Mouse (Mus musculus): ENCODE measurements around the gene Scn3a.
"Not testable (repeated sequence)": the region's sequence is repeated elsewhere in the genome, so short reads cannot be mapped to it uniquely, and the experiment has no call there.

Scn3a gene

GRCm38 (mm10) chr2:65490450-65490849, 77.0 kb downstream of the Scn3a start:
- DNase-seq (ENCODE audit: low spot score in 2 of 2) = no peak

- no peak for DNase-seq (ENCODE audit: low spot score in 2 of 2)
Measured at GRCm38 (mm10) chr2:65483434-65483833, 84.0 kb downstream of the Scn3a start.

GRCm38 (mm10) chr2:65481007-65481672, 86.3 kb downstream of the Scn3a start:
- no peak for DNase-seq (ENCODE audit: low spot score in 2 of 2)

DNA sequence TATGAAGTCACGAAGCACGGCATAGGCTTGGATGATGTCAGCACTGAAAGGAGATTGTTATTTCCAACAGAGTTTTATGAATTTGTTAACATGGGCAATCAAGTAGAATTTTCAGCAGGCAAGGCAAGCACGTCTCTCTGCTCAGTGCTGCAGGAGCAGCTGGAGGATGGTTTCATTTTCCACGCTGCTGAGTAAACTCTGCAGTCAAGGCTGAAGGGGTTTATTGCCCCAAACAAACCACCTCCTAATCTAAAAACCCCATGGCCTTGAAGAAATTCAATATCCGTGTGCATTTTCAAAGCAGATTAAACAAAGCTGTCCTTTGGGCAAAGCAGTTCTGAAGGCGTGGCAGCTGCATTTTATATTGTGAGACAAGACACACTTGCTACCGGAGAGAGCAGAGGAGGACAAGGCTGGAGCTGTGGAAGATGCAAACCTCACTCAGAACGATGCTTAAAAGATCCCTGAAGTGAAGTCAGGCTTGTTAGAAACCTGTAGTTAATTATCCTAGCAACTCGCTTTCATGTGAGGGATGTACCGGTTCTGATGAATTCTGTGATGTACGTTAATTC, 96.0 kb downstream of the Scn3a start:
- DNase-seq (ENCODE audit: low spot score in 2 of 2) = no peak

GRCm38 (mm10) chr2:65465694-65466093, 101.7 kb downstream of the Scn3a start:
- no peak for DNase-seq (ENCODE audit: low spot score in 2 of 2)

- no peak for DNase-seq (ENCODE audit: low spot score in 2 of 2)
Measured at GRCm38 (mm10) chr2:65453763-65454162, 113.7 kb downstream of the Scn3a start.

- not testable (repeated sequence) for DNase-seq (ENCODE audit: low spot score in 2 of 2)
Measured at GRCm38 (mm10) chr2:65451401-65452078, 115.9 kb downstream of the Scn3a start.

- DNase-seq (ENCODE audit: low spot score in 2 of 2) = no peak
Measured at GRCm38 (mm10) chr2:65450449-65451360, 116.7 kb downstream of the Scn3a start.

DNA sequence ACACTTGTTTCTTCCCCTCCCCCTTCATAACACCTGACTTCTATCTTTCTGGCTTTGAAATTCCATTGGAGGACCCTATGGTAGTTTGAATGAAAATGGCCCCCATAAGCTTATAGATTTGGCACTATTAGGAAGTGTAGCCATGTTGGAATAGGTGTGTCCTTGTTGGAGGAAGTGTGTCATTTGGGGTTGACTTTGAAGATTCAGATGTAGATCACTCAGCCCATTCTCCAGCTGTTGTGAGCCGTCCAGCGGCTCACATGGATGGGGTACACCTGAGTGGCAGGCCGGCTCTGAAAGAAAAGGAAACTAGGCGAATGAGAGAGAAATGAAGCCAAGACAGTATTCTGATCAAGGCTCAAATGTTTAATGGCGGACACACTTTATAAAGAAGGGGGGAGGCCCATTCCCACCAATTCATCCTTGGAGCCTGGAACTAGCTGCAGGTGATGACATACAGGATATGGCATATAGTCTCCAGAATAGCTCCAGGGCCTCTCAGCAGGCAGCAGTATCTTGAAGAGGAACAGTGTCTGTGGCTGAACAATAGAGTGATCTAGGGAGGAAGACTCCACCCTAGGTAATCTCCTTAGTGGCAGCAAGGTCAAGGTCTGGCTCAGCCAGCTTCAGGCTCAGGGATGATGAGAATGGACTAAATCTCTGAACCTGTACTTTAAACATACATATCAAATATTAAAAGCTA, 118.2 kb downstream of the Scn3a start:
- no peak for DNase-seq (ENCODE audit: low spot score in 2 of 2)

DNA sequence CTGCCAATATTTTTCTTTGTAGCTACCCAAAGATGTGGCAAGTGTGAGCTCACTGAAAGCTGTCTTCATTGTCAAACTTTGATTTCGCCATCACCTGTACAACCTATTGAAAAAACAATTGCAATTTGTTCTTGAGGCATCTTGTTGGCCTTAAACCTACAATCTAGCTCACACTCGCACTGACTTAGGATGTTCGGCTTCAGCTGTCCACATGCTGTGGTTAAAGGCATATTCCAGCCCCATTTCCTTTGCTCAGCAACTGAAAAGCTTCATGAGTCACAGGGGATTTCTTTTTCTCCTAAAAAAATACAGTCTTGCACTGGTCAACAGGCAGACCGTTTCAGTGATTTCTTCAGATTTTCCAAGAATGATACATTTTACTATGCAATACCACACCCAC, 124.3 kb downstream of the Scn3a start:
- DNase-seq (ENCODE audit: low spot score in 2 of 2) = no peak

GRCm38 (mm10) chr2:65441566-65441965, 125.9 kb downstream of the Scn3a start:
- no peak for DNase-seq (ENCODE audit: low spot score in 2 of 2)

GRCm38 (mm10) chr2:65441110-65441509, 126.3 kb downstream of the Scn3a start:
- no peak for DNase-seq (ENCODE audit: low spot score in 2 of 2)

DNA sequence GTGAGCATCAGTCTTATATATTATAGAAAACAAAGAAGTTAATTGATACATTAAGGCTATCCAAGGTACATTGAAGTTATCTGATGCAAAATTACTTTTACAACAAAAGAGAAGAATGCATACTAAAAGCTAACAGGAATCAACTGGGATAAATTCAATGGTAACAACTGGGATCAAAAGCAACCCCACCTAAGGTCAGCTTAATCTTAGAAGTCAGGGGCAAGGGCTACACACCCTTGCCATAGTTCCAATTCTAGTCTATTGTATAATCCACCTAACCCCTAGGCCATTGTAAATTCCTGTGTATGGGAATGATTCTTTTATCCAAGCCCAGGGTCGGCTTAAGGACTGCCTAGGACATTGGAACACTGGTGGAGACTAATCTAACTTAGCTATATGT, 130.5 kb downstream of the Scn3a start:
- DNase-seq (ENCODE audit: low spot score in 2 of 2) = no peak

DNA sequence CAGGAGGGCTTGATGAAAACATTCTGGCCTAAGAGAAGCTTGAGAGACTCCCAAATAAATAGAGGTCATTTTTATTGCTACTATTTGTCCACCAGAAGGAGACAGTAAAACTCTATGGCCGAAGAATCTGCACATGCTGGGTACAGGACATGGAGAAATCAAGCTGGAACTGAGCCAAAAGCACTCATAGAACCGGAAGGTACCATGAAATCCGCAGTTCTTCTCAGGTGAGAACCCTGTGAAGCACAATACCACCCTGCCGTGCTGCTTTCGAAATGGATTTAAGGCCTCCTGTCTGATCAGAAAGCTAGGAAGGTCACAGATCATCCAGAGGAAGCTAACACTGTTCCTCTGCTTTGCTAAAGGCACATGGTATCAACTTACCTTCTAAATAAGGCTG, 143.9 kb downstream of the Scn3a start:
- no peak for DNase-seq (ENCODE audit: low spot score in 2 of 2)

DNA sequence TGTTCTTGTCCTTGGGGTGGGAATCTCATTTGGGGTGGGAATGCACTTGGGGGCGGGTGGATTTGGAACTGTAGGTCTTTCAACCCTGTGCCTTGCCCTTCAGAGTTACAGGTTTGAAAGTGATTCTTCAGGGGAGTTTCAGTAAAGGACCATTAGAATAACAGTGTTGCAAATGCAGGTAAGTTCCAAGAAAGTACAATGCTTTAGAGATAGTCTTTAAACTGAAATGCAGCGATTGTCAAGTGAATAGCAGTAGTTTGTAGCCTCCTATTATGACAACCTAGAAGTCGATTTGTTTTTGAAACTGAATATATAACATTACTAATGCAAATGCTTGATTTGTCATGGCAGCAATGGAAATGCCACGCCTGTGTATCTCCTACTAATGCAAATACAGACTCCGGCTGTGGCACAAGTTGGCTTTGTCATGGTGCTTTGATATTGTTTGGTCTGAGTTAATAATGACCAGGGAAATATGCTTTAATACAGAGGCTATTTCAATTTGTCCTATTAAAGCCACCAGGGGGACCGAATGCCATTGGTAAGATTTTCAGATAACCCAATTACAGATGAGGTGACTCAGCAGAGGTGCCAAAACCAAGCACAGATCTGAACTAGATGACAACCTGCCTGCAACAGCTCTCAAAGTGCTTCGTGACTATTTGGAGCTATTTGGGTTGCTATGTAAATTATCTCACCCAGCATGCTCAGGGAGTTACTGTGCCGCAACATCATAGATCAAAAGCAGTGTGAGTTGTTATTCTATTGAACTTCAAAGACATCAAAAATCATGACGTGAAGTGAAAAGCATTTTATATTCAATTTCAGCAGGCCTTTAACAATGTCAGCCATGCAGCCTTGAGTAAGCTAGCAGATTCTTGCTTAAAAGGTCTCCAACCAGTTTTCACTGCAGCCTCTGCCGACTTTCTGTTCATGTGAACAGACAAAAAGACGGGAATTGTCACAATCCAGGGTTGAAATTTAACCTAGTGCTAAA, 145.9 kb downstream of the Scn3a start:
- DNase-seq (ENCODE audit: low spot score in 2 of 2) = no peak

DNA sequence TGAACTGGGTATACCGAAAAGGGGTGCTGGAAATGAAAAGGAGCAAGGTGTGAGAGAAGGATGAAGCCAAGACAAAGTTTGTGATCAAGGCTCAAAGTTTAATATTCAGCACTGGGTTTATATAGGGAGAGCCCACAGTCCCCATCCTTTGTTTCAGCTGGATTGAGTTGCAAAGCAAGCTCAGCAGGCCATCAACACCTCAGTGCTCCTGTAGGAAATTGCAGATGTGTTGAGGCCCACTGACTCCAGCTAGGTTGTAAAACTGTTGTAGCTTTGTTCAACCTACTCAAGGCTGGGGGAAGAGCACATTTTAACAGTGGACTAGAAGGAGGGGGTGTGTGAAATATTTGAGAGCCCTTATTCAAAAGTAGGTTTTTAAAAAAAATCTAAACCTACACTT, 148.8 kb downstream of the Scn3a start:
- DNase-seq (ENCODE audit: low spot score in 2 of 2) = no peak

GRCm38 (mm10) chr2:65416535-65416934, 150.9 kb downstream of the Scn3a start:
- DNase-seq (ENCODE audit: low spot score in 2 of 2) = no peak

DNA sequence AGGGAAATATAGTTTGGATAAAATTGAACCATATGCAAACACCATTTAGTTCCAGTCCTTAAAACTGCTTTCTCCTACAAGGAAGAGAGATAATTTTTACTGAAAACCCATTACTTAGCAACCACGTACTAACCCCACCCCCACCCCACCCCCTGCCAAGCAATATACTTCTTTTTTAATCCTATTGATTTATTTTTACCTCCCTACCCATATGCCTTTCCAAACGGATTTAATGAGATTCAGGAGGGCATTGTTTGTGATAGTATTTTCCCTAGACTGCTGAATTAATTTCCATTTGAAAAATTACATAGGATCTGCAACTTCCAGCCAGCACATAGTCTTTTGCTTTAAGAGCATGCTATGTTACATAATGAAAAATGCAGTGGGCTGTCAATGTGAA, 152.1 kb downstream of the Scn3a start:
- no peak for DNase-seq (ENCODE audit: low spot score in 2 of 2)

GRCm38 (mm10) chr2:65414806-65415281, 152.6 kb downstream of the Scn3a start:
- DNase-seq (ENCODE audit: low spot score in 2 of 2) = peak; percentile 37 to 60

DNA sequence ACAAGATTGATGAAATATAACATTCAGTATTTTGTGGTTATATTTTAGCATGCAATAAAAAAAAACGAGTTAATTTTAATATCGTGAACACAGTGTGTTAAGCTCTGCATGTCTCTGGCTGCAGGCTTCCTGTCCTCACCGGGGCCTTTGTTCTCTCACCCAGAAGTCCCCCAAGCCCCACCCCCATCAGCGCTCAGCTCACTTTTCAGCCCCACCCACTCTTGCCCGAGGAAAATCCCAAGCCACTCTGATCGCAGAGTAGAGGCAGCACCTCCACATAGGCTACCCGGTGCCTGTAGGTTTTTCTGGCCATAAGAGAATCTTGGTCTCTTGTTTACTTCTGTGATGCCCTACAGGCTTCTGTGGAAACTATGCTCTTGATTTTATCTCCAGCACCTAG, 153.2 kb downstream of the Scn3a start:
- DNase-seq (ENCODE audit: low spot score in 2 of 2) = no peak
